Mouse (Mus musculus): ENCODE results near the gene Vmn2r69.

Vmn2r69 gene

DNA sequence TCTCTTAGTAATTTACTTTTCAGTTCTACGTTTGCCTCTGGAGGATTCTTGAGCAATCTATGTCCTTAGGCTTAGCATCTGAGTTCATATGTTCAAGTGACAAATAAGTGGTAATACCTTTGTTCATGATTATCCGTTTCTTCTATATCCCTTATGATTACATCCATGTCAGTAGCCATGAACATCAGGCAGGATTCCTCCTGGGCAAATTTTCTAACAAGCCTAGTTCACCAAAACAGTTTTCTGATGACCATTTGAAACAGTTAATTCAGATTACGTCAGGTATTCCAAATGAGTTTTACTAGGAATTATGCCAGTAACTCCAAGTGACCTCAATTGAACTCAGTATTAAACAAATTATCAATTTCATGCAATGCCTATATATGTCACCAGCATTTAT is at the start of gene Vmn2r69:
Vmn2r69 (minus strand) TSS at position 101 of the 400 bp plus-strand sequence.
- DNase-seq = no peak
